Mouse (Mus musculus) mesoderm, embryonic 11.5 days (tissue): ENCODE results near the gene Gm20441.
"Not testable (repeated sequence)": the region's sequence is repeated elsewhere in the genome, so short reads cannot be mapped to it uniquely, and the experiment has no call there.

Experiments
- DNase-seq: peaks from one replicate; pipeline ENCODE4 v3.0.0-alpha.2; 2012; ENCODE audit warnings: low read depth, low spot score

Gm20441 gene

DNA sequence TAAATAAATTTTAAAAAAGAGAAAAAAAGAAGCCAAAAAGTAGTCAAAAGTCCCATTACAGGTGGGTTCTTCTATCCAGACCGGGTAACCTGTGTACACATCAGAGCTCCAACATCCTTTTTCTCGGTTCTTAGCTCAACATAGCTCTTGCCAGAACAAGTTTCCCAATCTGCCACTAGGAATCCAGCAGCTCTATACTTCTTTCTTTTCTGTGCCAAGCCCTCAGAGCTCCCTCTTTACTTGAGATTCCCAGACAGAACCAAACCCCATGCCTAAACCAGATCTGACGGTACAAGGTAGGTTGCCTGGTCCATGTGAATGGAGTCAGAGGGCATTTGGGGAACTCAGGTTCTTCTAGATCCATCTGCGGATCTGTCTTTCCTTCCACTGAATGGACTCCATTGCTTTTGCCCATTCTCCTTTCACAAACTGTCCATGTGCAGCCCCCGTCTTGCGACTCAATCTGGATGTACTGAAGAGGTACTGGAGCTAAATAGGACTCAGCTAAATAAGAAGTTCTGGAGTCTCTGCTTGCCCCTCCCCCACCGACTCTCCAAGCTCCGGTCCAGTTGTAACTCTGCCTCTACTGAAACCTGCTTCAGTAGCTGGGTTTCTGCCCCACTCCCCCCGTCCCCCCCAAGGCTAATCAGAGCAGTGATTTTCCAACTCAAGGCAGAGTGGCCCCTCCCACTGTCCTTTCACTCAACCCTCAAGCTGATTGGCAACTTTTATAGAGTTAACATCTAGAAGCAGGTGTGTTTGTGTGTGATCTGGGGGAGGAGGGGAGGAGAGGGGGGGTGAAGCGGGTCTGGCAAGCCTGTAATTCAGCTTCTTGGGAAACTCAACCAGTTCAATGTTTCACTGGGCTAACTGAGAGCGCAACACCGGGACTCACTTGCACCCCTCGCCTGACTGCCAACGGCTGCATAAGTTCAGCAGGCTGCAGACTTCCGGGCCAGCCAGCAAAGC is 1.3 kb downstream of the Gm20441 start:
- no peak for DNase-seq

GRCm38 (mm10) chr10:75777885-75778284 is 2.9 kb downstream of the Gm20441 start:
- DNase-seq, result no peak

DNA sequence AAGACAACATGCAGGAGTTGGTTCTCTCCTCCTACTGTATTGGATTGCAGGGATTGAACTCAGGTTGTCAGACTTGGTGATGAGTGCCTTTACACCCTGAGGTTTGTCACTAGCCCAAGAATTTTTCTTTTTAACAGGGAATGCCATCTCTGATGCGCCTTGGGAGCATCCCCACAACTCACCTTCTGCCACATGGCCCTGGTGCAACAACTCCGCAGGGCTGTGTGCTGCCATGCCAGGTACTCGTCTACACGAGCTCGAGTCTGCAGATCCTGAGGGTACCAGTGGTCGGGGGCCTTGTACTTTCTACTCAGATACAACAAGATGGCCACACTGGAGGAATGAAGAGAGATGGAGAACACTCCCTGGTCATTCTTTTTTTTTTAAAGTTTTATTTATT is 4.2 kb downstream of the Gm20441 start:
- no peak for DNase-seq

GRCm38 (mm10) chr10:75774587-75774986 is 6.2 kb downstream of the Gm20441 start:
- no peak for DNase-seq

DNA sequence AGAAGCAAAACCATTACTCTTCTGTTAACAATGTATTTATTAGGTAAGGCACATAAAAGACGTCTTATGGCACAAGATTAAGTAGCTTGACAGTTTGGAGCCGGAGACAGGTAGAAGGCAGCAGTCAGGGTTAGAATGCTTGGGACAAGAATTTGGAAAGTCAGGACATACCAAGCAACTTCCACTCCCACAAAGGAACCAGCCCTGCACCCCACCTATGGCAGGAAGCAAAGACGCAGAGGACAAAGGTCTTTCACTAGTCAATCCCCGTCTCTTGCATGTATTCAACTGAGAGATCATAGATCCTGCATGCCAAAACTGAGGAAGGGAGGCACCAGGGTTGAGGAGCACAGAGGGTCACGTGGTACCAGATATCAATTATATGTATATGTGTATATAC is 6.7 kb downstream of the Gm20441 start:
- DNase-seq, result no peak

GRCm38 (mm10) chr10:75772795-75773664 is 7.7 kb downstream of the Gm20441 start, which contains the start of gene Ddt:
Gene Ddt, minus strand, starts transcription at chr10:75773414.
- DNase-seq, result peak; percentile 89

GRCm38 (mm10) chr10:75767756-75768155 is 13.0 kb downstream of the Gm20441 start:
- DNase-seq, result not testable (repeated sequence)

DNA sequence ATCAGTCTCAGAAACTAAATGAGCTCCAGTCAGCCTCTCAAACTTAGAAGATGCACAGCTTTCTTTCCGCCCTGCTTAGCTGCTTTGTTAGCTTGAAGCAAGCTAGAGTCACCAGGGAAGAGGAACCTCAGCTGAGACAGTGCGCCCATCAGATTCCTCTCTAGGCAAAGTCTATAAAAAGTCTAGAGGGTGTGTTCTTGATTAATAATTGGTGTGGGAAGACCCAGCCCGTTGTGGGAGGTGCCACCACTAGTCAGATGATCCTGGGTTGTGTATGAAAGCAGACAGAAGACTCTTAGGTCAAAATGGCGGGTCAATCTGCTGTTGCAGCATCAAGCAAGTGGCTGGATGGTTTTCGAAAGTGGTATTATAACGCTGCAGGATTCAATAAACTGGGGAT is 13.9 kb downstream of the Gm20441 start:
- DNase-seq, result no peak

- DNase-seq, result peak; percentile 89
Observed at GRCm38 (mm10) chr10:75764519-75765473, 16.0 kb downstream of the Gm20441 start.

GRCm38 (mm10) chr10:75763682-75764518 is 16.9 kb downstream of the Gm20441 start, which contains the start of gene Cabin1:
Gene Cabin1, minus strand, starts transcription at chr10:75764341.
- DNase-seq, result peak; percentile 98

DNA sequence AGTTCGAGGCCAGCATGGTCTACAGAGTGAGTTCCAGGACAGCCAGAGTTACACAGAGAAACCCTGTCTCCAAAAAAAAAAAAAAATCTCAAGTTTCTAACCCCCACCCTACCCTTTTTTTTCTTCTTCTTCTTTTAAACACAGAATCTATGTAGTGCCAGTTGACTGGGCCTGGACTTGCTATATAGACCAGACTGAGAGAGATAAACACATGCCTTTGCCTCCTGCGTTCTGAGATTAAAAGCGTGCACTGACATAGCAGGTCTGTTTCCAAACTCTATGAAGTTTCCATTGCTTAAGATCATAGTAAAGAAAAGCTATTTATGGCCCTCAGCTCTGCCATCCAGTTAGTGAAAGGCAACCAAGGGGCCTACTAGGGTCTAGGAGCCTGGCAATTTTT is 18.3 kb downstream of the Gm20441 start:
- no peak for DNase-seq

DNA sequence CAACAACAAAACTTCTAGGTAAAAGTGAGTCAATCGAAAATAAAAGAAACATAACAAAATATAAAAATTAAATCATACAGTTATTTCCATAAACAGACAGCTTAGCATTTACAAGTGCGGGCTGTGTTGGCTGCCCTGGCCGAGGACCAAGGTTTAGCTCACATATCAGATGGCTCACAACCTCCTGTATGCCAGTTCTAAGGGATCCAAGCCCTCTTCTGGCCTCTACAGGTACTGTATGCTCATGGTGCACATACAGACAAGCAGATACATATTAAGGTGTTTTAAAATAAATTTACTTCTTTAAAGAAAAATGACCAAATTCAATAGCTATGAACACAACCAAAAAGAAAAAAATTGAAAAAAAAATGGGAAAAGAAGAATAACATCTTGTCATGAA is 20.4 kb downstream of the Gm20441 start:
- no peak for DNase-seq

GRCm38 (mm10) chr10:75756719-75757118 is 24.0 kb downstream of the Gm20441 start:
- no peak for DNase-seq

GRCm38 (mm10) chr10:75744017-75744416 is 36.7 kb downstream of the Gm20441 start:
- DNase-seq, result peak; percentile 88

GRCm38 (mm10) chr10:75743369-75743768 is 37.4 kb downstream of the Gm20441 start:
- DNase-seq, result no peak

GRCm38 (mm10) chr10:75740866-75741265 is 39.9 kb downstream of the Gm20441 start:
- DNase-seq, result no peak

DNA sequence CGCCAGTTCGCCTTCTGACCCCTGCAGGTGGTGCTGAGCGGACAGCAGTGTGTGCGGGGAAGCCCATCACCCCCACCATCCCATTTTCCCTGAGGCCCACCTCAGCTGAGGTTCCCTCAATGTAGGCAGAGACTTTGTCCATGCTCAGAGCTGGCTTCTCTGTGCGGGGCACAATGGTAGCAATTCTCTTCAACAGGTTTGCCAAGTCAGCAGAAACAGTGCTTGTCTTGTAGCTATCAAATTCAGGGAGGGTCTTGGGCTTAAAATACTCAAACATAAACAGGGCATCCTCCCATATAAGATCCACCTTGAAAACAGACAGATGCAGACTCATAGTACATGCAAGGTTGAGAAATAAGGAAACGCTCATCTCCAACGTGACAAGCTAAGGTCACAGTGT is 55.3 kb downstream of the Gm20441 start:
- DNase-seq, result no peak
